Mouse (Mus musculus): ENCODE results near the gene Fcer1g. TPM values are rescaled to one million over a fixed set of nuclear protein-coding genes. Genes with fewer than 3 reads are reported as not detected.

Gene Fcer1g
- polyA plus RNA-seq, 1 experiment from 2014 or later: 32.1 TPM

DNA sequence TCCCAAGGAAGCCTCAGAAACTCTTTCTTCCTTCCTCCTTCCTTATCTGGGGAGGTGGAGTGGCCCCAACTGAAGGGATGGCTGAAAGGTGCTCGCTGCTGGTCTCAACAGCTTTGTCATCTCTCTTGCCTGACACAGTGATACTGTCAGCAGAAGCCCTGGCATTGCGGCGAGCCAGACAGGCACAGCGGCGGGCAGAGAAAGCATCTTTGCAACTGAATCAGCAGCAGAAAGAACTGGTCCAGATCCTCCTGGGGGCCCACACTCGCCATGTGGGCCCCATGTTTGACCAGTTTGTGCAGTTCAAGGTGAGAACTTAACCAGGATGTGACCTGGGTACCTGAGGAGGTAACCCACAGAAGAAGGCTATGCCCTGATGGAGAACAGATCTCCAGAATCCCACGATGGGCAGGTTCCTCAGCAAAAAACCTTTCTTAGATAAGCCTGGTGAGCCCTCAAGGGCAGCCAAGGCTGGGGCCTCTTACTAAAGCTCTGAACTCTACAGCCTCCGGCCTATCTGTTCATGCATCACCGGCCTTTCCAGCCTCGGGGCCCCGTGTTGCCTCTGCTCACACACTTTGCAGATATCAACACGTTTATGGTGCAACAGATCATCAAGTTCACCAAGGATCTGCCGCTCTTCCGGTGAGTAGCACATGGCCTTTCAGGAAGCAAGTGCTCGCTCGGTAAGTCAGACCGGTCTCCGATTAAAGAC lies 17.8 kb downstream of the Fcer1g start:
- 85% methylated on average over 18 of the region's 18 CpGs for WGBS
- H3K9ac ChIP-seq (ENCODE audit: low read depth, low read length): no peak overlapping the region
- no peak overlapping the region for H3K4me3 ChIP-seq (ENCODE audit: low read length)
- ATAC-seq (ENCODE audit: low FRiP score, low TSS enrichment): no peak
- no peaks in the 10 kb centered on the region for H3K27me3 ChIP-seq (ENCODE audit: control insufficient read depth, insufficient read depth, low read length)
- H3K4me2 ChIP-seq (replicated peaks; ENCODE audit: low read depth, low read length): no peak overlapping the region
- no peaks in the 10 kb centered on the region for H3K9me3 ChIP-seq (ENCODE audit: control insufficient read depth, low read length)
- 0 out of 2 replicates have a peak, but pooled peaks cover 1% of the 10 kb centered on the region for H3K4me1 ChIP-seq (ENCODE audit: control insufficient read depth, insufficient read depth, low read length)
- H3K27ac ChIP-seq (ENCODE audit: low read depth, low read length): no peak overlapping the region
- peaks cover 18% of the 10 kb centered on the region; the same call in 1 of the 2 replicates for H3K36me3 ChIP-seq (ENCODE audit: control insufficient read depth, insufficient read depth, low read length)

DNA sequence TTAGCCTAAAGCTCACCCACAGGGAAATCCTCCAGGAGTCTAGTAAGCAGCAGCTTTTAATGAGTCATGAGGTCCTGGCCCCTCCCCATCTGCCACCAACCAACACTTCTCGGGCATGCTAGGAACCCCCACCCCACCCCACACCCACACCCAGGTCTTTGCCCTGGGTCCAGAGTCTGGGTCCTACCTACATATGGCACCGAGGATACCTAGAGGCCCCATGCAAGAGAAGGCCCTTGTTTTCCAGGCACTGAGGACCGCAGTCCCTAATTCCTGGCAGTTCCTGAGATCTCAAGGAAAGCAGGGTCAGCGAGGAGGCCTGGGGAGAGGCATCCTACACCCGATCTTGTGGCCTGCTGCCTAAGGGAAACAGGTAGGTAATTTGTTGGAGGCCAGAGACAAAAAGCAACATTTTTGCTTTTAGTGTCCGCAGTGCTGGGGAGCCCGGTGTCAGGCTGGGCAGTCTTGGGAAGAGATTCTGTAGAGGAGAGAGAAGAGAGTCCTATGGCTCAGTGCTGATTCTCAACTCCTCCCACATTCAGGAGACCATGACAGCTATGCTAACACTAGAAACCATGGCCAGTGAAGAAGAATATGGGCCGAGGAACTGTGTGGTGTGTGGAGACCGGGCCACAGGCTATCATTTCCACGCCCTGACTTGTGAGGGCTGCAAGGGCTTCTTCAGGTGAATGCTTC lies 20.2 kb downstream of the Fcer1g start, which contains the start of gene Nr1i3:
TSS of gene Nr1i3 (plus strand) at position 170 of the 696 bp plus-strand sequence.
- 0 out of 2 replicates have a peak, but pooled peaks have one; percentile 28 for ATAC-seq (ENCODE audit: low FRiP score, low TSS enrichment)
- H3K9ac ChIP-seq (ENCODE audit: low read depth, low read length): no peak within 1 kb of the TSS
- no peak within 1 kb of the TSS for H3K4me2 ChIP-seq (replicated peaks; ENCODE audit: low read depth, low read length)
- no peak within 1 kb of the TSS for H3K27ac ChIP-seq (ENCODE audit: low read depth, low read length)
- peaks cover 6% of the 10 kb centered on the region; the same call in 1 of the 2 replicates for H3K36me3 ChIP-seq (ENCODE audit: control insufficient read depth, insufficient read depth, low read length)
- H3K4me3 ChIP-seq (ENCODE audit: low read length): no peak within 1 kb of the TSS
- H3K4me1 ChIP-seq (ENCODE audit: control insufficient read depth, insufficient read depth, low read length): no peaks in the 10 kb centered on the region
- H3K9me3 ChIP-seq (ENCODE audit: control insufficient read depth, low read length): no peaks in the 10 kb centered on the region
- no peaks in the 10 kb centered on the region for H3K27me3 ChIP-seq (ENCODE audit: control insufficient read depth, insufficient read depth, low read length)
- 74% methylated on average over 10 of the region's 10 CpGs for WGBS

DNA sequence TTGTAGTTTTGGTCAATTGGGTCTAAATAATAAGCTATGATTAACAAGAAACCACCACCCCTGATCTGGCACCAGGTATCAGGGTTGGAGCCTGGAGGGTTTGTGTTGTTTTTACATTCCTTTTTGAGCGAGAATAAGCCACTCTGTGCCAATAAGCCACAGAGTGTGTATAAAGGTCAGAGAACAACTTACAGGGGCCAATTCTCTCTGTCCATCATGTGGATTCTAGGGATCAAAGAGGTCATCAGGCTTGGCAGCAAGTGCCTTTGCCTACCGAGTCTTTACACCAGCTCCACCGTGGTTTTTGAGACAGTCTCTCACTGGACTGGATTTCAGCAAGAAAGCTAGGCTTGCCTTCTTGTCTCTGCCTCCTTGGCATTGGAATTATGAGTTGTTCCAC lies 21.3 kb downstream of the Fcer1g start:
- no peak for ATAC-seq (ENCODE audit: low FRiP score, low TSS enrichment)
- H3K9ac ChIP-seq (ENCODE audit: low read depth, low read length): no peak overlapping the region
- no peak overlapping the region for H3K4me3 ChIP-seq (ENCODE audit: low read length)
- no peaks in the 10 kb centered on the region for H3K27me3 ChIP-seq (ENCODE audit: control insufficient read depth, insufficient read depth, low read length)
- no peaks in the 10 kb centered on the region for H3K9me3 ChIP-seq (ENCODE audit: control insufficient read depth, low read length)
- 57% methylated on average over 3 of the region's 3 CpGs for WGBS
- H3K36me3 ChIP-seq (ENCODE audit: control insufficient read depth, insufficient read depth, low read length): no peaks in the 10 kb centered on the region
- H3K4me2 ChIP-seq (replicated peaks; ENCODE audit: low read depth, low read length): no peak overlapping the region
- H3K27ac ChIP-seq (ENCODE audit: low read depth, low read length): no peak overlapping the region
- H3K4me1 ChIP-seq (ENCODE audit: control insufficient read depth, insufficient read depth, low read length): no peaks in the 10 kb centered on the region

DNA sequence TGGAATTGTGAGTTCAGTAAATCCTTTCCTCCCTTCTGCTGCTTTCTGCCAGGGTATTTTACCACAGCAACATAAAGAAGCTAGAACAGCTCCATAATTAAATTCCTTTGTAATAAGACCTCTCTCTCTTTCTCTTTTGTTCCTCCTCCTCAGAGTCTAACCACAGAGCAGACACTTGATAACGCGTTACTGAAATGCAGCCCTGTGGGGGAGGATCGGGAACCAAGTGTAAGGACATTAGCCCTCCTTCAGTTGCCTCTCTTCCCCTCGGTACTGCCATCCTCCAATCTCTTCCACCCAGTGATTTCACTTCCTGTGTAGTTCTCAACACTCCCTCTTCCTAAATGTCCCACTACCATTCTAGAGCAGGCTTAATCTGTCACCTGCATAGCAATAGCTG lies 24.8 kb downstream of the Fcer1g start:
- ATAC-seq (ENCODE audit: low FRiP score, low TSS enrichment): peak; percentile 74
- Histone ChIP-seq H3K4me2 (replicated peaks; ENCODE audit: low read depth, low read length) (no peak overlapping the region), H3K27ac (ENCODE audit: low read depth, low read length) (no peak overlapping the region), H3K9me3 (ENCODE audit: control insufficient read depth, low read length) (no peaks in the 10 kb centered on the region), H3K9ac (ENCODE audit: low read depth, low read length) (no peak overlapping the region), H3K4me1 (ENCODE audit: control insufficient read depth, insufficient read depth, low read length) (no peaks in the 10 kb centered on the region), H3K27me3 (ENCODE audit: control insufficient read depth, insufficient read depth, low read length) (no peaks in the 10 kb centered on the region), H3K4me3 (ENCODE audit: low read length) (no peak overlapping the region), H3K36me3 (ENCODE audit: control insufficient read depth, insufficient read depth, low read length) (no peaks in the 10 kb centered on the region)
- 11% methylated on average over 4 of the region's 4 CpGs for WGBS

DNA sequence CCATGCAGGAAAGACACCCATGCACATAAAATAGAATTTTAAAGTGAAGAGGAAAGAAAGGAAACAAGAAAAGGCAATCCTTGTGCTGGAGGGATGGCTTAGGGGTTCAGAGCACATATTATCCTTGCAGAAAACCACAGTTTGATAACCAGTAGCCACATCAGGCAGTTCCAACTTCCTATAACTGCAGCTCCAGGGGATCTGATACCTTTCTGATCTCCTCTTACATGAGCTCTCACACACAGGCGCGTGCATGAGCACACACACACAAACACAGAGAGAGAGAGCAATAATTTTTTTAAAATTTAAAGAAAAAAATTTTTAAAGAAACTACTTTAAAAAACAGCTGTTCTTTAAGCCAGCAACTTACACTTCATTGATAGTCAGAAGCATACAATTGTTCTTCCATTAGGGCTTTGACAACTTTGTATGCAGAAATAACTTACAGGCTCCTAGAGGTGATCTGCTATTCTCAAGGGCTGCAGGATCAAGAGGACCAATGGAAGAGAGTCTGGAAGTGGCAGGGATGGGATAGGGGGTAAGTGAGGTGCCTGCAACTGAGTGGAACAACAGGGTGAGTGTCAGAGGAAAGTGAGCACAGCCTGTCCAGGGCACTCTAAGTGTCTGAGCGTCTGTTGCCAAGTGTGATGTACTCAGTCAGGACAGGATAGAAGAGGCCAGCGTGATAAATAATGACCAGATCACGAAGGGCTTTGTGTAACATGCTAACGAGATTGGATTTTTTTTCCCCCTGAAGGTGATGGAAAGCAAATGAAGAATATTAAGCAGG lies 28.3 kb downstream of the Fcer1g start:
- WGBS: 71% methylated on average over 6 of the region's 6 CpGs
- no peaks in the 10 kb centered on the region for H3K4me1 ChIP-seq (ENCODE audit: control insufficient read depth, insufficient read depth, low read length)
- no peaks in the 10 kb centered on the region for H3K9me3 ChIP-seq (ENCODE audit: control insufficient read depth, low read length)
- H3K4me2 ChIP-seq (replicated peaks; ENCODE audit: low read depth, low read length): no peak overlapping the region
- no peaks in the 10 kb centered on the region for H3K27me3 ChIP-seq (ENCODE audit: control insufficient read depth, insufficient read depth, low read length)
- no peaks in the 10 kb centered on the region for H3K36me3 ChIP-seq (ENCODE audit: control insufficient read depth, insufficient read depth, low read length)
- ATAC-seq (ENCODE audit: low FRiP score, low TSS enrichment): no peak
- no peak overlapping the region for H3K9ac ChIP-seq (ENCODE audit: low read depth, low read length)
- no peak overlapping the region for H3K27ac ChIP-seq (ENCODE audit: low read depth, low read length)
- H3K4me3 ChIP-seq (ENCODE audit: low read length): no peak overlapping the region

DNA sequence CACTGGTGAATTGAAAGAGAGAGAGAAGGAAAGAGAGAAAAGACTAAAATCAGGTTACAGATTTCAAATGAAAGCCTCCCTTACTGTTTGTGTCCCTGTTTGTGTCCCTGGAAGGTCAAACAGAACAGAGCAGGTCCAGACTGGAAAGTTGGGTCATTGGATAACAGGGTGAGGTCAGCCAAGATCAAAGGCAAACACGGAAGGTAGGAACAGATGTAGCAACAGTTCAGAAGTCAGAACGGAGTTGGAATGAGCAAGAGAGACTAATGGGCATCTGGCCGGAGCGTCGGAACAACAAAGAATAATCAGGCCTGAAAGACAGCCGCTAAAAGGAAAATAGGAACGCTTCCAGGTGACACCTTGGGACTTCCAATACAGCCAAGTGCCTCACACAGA lies 29.9 kb downstream of the Fcer1g start:
- Histone ChIP-seq H3K9me3 (ENCODE audit: control insufficient read depth, low read length) (no peaks in the 10 kb centered on the region), H3K4me2 (replicated peaks; ENCODE audit: low read depth, low read length) (no peak overlapping the region), H3K4me1 (ENCODE audit: control insufficient read depth, insufficient read depth, low read length) (no peaks in the 10 kb centered on the region), H3K27me3 (ENCODE audit: control insufficient read depth, insufficient read depth, low read length) (no peaks in the 10 kb centered on the region), H3K9ac (ENCODE audit: low read depth, low read length) (no peak overlapping the region), H3K27ac (ENCODE audit: low read depth, low read length) (no peak overlapping the region), H3K4me3 (ENCODE audit: low read length) (no peak overlapping the region), H3K36me3 (ENCODE audit: control insufficient read depth, insufficient read depth, low read length) (no peaks in the 10 kb centered on the region)
- ATAC-seq (ENCODE audit: low FRiP score, low TSS enrichment): no peak
- 66% methylated on average over 7 of the region's 7 CpGs for WGBS

DNA sequence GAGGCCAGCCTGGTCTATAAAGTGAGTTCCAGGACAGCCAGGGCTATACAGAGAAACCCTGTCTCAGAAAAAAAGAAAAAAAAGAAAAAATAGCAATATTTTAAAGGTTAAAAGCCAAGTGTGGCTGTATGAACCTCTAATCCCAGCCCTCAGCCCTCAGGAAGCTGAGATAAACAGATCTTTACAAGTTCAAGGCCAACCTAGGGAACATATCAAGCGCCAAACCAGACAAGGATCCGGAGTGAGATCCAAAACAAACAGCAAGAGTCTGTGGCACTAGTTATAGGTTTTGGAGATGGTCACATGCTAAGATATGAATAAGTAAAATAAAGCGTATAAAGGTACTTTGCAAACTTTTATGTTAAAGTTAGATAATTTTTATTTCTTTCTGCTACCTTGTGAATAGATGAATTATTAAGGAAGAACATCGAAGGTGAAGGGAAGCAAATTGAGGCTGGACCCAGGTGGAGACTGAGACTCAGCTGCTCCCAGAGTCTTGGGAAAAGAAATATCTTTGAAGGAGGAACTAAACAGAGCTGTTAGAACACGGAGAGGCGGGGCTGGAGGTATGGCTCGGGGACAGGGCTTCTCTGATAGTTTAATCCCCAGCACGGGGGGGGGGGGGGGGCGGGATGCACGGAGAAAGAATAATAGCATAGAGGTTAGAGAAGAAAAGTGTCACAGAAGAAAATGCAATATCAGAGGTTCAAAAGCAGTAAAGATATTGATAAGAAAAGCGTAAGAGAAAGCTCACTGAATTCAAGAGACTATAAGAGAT lies 30.5 kb downstream of the Fcer1g start:
- Histone ChIP-seq H3K4me2 (replicated peaks; ENCODE audit: low read depth, low read length) (no peak overlapping the region), H3K9ac (ENCODE audit: low read depth, low read length) (no peak overlapping the region), H3K27ac (ENCODE audit: low read depth, low read length) (no peak overlapping the region), H3K4me1 (ENCODE audit: control insufficient read depth, insufficient read depth, low read length) (no peaks in the 10 kb centered on the region), H3K36me3 (ENCODE audit: control insufficient read depth, insufficient read depth, low read length) (no peaks in the 10 kb centered on the region), H3K9me3 (ENCODE audit: control insufficient read depth, low read length) (no peaks in the 10 kb centered on the region), H3K4me3 (ENCODE audit: low read length) (no peak overlapping the region), H3K27me3 (ENCODE audit: control insufficient read depth, insufficient read depth, low read length) (0 out of 2 replicates have a peak, but pooled peaks cover under 1% of the 10 kb centered on the region)
- 68% methylated on average over 10 of the region's 11 CpGs for WGBS
- no peak for ATAC-seq (ENCODE audit: low FRiP score, low TSS enrichment)

DNA sequence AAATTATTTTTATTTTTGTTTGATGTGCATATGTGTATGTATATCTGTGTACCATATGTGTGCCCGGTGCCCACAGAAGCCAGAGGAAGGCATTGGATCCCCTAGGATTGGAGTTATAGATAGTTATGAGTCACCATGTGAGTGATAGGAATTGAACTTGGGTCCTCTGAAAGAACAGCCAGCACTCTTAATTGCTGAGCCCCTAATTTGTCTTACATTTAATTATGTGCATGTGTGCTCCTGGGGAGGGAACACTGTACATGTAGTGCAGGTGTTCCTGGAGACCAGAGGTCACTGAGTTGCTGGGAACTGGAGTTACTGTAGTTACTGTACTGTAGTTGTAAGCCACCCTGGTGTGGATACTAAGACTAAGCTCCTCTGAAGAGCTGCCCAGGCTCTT lies 33.4 kb downstream of the Fcer1g start:
- Histone ChIP-seq H3K27ac (ENCODE audit: low read depth, low read length) (no peak overlapping the region), H3K9ac (ENCODE audit: low read depth, low read length) (no peak overlapping the region), H3K27me3 (ENCODE audit: control insufficient read depth, insufficient read depth, low read length) (peaks cover 20% of the 10 kb centered on the region), H3K4me3 (ENCODE audit: low read length) (no peak overlapping the region), H3K4me2 (replicated peaks; ENCODE audit: low read depth, low read length) (no peak overlapping the region), H3K4me1 (ENCODE audit: control insufficient read depth, insufficient read depth, low read length) (peaks cover 3% of the 10 kb centered on the region), H3K9me3 (ENCODE audit: control insufficient read depth, low read length) (no peaks in the 10 kb centered on the region), H3K36me3 (ENCODE audit: control insufficient read depth, insufficient read depth, low read length) (no peaks in the 10 kb centered on the region)
- 93% methylated on average over 1 of the region's 1 CpGs for WGBS
- no peak; the same call in 1 of the 2 replicates for ATAC-seq (ENCODE audit: low FRiP score, low TSS enrichment)

Measured in kidney, embryonic 14.5 days (tissue).